Mouse (Mus musculus) myocyte (in vitro differentiated cells): ENCODE data around the gene Romo1.

ENCODE experiments used
- MYOG ChIP-seq, 3 experiments: IDR thresholded peaks; one replicate each; pipeline ENCODE4 v1.6.1; 2011; ENCODE audit warnings: control low read depth in 2 of 3, low read depth in 2 of 3, mild to moderate bottlenecking in 2 of 3; ENCODE audit not compliant: insufficient read length in 2 of 3, control insufficient read depth in 1 of 3, insufficient read depth in 1 of 3
- TCF12 ChIP-seq: IDR thresholded peaks from one replicate; pipeline ENCODE4 v1.6.1; 2011; ENCODE audit warnings: mild to moderate bottlenecking, control low read depth; ENCODE audit not compliant: poor library complexity, insufficient read depth, severe bottlenecking

DNA sequence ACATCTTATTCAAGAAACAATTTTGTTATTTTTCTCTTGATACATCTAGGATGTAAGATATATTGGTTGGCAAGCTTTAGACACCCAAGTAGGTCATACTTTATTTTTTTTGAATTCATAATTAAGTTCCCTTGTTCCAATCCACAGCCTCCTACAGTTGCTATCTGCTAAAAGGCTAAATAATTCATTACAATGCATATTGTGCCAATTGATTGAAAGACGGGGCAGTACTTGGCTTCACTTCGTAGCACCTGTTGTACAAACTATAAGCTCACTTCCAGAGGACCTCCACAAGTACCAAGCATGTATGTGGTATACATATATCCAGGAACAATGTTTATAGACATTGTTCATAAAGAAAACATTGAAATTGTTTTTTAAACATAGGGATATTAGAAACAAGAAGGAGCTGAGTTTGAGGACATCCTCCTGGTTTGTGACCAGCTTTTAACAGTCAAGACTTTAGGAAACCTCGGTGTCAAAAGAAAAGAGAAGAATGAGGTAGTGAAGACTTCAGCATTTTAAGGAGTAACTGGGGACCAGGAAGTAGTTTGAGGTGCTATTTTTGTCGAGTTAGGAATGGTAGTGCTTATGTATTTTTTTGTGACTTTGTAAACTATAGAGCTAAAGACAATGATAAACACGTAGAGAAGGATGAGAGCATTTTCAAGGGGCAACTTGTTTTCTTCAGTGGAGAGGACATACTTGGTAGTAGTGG is 2.6 kb downstream of the Romo1 start:
- TF ChIP-seq TCF12 (no peak), MYOG (IDR thresholded peaks at IDR 0.05; ENCODE audit: control insufficient read depth in 1 of 3, insufficient read depth in 1 of 3, insufficient read length in 2 of 3, low read depth in 2 of 3) (no peak)
